Mouse (Mus musculus): ENCODE data around the gene Parg.
"Not testable (repeated sequence)": the region's sequence is repeated elsewhere in the genome, so short reads cannot be mapped to it uniquely, and the experiment has no call there.

The Parg gene

DNA sequence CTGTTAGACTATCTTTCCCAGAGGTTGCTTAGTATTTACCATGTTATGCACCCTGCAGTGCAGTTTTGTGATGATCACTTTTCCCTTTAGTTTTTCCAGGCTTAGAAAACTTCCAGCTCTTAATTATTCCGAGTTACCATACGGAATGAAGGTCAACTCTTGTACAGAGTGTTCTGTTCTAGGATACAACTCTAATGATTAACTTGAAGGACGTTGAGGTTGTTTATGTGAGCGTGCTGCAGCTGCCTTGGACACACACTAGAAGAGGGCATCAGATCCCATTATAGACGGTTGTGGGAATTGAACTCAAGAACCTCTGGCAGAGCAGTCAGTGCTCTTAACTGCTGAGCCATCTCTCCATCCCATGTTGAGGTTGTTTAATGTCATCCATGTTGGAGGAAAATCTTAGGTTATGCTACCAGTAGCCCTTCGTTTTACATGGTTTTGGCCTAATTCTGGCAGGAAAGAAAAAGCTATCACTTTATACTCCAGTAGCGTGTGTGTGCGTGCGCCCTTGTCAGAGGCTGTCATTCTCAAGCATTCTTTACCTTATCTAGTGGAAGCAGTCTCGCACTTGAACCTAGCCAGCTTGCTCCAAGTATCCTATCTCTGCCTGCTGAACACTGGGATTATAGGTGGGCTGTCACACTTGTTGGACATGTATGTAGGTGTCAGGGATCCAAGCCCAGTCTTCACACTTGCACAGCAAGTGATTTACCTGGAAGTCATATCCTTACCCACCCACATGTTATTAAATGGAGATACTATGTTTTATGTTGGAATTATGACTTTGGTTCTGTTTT is 22.2 kb upstream of the Parg start:
- DNase-seq: peak; percentile 62

DNA sequence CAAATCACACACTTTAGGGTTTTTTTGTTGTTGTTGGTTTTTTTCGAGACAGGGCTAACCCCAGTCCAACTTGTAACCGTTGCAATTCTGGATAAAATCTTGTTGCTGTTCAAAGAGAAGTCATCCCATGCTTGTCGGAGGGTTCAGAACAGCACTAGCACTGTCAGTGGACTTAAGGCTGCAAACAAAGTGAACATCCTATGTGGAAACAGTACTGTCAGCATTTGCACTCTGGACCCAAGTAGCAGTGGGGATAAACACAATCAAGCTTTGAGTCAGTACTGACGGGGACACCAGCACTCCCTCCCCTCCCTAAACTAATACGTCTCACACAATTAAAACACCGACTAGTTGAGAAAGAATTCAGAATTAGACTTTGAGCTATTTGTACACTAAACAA is 20.9 kb upstream of the Parg start:
- peak; percentile 55 for DNase-seq

DNA sequence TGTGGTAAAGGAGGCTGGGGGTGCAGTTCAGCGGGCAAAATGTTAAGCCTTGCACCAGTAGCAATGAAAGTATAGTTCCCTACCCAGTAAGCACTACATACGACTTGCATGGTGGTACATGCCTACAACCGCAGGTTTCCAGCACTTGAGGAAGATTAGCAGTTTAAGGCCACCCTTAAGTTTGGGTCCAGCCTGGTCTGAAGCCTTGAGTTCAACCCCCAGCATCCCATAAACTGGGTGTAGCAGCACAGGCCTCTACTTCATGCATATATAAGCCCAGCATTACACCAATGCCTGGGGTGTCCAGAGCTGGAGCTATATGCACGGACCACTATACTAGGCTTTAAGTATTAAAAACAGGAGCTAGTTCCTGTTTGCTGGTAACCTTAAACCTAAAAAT is 17.9 kb upstream of the Parg start:
- peak; percentile 80 for DNase-seq

DNA sequence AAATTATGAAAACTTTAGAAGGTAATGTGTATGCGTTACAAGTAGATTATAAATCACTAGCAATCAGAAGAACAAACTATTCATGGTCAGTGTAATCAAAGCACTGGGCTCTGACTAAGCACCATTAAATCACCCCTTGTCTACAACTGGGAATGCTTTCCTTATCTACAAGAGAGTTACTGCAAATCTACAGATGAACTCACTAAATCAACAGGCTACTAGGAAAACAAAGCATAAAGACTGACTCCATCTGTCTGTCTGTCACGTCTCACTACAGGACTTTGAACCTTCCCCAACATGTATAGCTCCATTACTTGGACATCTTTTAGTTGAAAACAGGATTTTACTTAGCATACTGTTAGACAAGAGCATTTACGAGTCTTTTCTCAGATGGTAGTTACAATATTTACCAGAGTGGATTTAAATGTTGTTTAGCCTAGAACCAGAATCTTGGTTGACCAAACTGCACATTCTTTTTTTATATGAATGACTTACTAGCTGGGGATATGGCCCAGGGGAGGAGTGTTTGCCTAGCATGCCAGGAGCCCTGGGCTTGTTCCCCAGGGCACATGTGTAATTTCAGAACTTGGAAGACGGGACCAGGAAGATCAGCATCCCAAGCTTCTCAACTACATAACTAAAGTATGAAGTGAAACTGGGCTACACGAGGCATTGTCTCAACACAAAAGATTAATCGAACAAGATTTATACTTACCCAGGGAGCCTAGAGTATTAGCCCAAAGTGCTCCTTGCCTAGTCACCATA is 10.9 kb upstream of the Parg start:
- peak; percentile 84 for DNase-seq

DNA sequence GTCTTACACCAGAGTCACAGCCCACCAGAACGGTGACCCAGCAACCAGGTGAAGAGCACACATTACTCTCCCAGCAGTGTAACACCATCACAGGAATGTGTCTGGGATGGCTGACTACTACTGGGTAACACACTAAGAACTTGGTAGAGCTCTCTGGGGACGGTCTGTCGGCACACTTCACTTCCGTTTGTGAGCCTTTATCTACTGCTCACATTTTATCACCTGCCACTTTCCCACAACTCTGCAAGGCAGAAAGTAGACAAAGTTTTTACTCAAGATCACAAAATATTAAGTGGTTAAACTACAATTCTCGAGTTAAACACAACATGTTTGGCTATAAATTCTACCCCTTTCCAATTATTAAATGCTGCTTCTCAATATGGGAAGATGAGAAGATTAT is 9.8 kb upstream of the Parg start:
- no peak for DNase-seq

DNA sequence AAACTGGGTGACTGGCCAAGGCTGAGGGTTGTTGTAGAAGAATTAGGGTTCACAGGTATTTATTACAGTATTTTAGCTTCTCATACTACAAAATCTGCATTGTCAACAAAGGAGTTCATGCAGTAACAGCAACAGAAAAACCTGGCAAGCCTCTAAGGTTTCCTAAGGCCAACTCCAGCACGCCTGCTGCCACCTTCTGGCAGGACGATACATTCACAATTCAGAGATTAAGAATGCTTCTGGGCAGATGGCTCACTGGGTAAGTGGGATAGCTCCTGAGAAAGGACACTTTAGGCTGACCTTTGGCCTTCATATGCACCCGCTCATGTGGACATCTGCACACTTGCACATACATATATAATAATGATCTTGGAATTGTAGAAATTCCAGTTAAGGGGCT is 9.3 kb upstream of the Parg start:
- no peak for DNase-seq

DNA sequence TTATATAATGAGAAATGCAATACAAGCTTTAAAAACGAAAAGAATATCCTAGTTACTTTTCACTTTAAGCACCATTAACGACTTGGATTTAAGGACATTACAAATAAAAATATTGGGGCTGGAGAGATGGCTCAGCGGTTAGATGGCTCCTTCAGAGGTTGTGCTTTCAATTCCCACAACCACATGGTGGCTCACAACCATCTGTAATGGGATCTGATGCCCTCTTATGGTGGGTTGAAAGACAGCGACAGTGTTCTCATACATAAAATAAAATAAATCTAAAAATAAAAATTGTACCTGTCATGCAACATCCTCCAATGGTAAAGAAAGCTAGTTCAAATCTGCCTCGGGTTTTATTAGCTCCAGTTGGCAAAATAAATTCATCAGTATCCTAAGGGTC is 8.2 kb upstream of the Parg start:
- not testable (repeated sequence) for DNase-seq

DNA sequence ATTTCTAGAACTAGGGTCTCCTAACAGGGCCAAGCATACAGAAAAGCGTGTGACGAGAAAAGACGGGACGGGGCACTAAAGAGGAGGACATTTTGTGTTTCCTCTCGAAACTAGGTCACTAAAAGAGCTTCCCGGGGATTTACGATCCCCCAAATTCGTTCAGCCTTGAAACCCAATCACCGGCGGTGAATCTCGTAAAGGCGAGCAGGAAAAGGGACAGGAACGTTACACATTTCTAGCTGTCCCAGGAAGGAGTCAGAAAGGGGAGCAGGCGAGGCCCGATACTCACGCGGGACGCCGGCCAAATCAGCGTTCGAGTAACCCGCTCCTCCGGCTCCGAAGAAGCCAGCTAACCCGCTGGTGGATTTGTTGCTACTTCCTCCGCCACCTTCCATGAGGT is 395 bp upstream of the Parg start:
- DNase-seq: no peak

DNA sequence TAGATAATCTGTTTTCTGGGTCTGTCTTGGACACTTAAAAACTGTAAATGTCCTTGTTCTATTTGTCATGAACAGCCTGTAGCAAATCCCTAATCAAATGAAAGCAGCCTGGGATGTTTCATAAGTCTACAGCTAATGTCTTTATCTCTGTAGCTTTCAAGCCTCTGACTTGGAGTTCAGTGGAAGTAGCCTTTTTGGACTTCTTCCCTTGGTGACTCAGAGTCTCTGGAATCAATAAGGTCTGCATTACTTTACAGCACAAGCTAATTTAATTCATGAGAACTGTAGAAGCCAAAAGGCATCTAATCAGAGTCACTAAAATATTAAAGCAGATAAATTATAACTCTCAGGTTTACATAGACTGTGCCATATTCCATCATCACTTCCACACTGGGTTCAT is 24.9 kb downstream of the Parg start:
- DNase-seq: no peak

DNA sequence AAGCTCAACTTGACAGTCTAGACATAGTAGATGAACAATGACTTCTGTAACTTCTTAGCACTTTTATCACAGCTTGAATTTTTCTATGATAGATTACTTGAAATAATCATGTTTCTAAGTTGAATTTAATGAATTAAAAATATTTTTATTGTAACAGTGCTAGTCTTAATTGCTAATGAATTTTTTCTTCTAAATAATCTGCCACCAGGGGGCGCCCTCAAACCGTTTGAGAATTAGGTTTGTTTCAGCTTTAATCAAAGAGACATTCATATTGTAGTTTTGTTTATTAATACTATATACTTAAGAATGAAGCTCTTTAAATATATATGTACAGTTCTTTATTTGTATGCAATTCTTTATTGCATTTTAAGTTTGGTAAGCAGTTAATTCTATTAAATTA is 27.2 kb downstream of the Parg start:
- DNase-seq: no peak

DNA sequence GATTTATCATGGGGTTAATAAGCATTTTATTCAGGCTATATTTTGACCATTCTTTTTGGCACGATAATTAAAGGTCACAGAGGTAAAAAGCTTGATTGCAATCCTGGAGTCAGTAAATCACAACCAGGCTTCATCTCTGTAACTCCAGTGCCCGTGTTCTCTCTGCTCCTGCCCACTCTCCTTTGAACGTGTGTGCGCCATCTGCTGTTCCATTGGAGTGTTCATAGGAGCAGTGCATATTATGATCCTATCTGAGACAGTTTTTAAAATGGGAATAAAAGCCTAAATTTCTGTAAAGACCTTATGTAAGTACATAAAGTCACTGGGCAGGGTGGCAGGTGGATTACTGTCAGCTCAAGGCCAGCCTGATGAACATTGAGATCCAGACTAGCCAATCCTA is 40.7 kb downstream of the Parg start:
- no peak for DNase-seq

DNA sequence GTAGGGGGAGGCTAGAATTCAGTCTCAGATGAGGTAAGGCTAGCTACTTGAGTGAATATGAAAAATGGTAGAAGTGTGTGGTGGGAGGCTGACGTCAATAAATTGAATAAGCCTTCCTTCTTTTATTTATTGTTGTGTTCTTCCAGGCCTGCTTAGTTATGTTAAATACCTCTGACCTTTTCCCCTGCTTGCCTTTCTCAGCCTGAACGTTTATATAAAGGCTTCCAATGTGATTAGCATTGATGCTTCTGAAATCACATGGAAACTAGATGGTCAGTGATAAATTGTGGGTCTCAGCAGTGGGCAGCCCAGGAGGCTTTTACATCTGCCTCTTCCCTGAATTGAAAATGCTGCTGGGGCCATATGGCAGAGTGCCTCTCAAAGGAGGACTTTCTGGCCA is 44.3 kb downstream of the Parg start:
- DNase-seq: no peak

DNA sequence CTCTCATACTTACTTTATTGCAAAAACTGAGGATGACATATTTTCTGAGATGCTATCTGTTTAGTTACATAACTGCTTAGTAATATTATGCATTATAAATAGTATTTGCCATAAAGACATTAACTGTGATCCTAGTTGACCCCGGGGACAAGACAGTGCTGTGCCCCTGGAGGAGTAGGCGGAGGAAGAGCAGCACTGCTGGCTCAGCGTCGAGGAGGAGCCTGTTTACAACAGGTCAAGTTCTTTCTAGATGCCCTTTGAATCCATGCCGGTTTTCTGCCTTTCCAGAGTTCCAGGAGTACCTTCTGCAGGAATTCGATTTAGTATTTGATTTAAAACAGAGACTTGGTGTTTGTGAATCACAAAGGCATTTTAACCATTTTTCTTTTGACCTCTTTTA is 47.9 kb downstream of the Parg start:
- DNase-seq: no peak

DNA sequence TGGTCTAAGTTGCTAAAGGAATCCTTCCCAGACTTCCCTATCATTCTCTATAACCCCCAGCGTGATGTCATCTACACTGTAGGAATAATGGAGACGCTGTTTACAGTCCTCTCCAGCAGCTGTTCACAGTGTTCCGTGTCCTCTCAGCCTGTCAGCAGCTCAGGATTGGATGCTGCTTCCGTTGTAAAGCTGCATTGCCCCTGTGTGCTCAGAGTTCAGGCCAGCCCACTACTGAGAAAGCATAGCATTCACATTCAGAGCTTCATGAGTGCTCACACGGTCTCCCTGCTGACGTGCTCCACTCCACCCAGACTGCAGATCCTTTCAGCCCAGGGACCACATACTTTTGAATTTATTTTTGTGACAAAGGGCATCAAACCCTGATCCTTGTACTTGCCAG is 59.1 kb downstream of the Parg start:
- no peak for DNase-seq

DNA sequence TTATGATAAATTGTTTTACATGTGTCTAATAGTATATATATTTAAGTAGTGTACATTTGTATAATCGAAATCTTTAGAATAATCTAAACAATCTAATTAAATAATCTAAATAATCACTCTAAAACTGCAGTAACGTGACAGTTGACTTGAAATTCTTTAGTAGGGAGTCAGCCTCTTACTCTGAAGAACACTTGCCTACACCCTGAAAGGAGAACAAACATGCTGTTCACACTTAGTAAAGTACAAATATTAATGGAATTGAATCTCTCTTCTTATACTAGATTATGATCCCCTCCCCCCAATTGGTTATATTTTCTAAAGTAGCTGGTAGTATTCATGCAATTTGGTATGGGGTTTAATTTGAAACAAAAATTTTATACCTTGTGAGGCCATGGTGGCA is 60.0 kb downstream of the Parg start:
- no peak for DNase-seq

DNA sequence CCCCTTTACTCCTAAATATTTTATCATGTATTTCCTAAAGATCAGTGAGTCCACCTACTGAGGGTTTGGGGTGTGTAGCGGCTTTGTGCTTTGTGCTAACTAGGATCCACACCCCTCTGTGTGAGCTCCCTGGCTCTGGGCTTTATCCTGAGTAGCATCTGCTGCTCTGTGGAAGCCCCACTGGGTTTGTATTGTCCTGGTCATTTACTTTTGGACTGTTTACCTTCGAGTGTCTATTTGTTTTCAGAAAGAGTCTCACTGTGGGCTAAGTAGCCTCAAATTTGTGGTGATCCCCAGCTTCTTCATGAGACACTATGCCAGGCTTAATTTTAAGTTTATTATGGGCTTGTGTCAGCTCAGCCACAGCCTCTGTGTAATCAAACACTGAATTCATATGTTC is 67.2 kb downstream of the Parg start:
- no peak for DNase-seq

DNA sequence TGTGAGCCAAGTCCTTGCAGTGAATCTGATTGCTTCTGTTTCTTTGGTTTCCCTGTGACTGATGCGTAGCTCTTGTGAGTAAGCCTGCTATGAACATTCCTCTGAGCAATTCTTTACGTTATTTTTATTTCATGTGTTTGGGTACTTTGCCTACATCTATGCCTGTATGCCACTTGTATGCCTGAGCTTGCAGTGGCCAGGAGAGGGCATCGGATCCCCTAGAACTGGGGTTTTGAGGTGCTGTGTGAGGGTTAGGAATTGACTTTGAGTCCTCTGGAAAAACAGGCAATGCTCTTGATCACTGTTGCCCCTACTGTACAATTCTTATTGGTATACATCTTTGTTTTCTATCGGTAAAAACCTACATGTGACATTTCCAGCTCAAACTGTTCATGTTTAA is 67.8 kb downstream of the Parg start:
- DNase-seq: no peak

DNA sequence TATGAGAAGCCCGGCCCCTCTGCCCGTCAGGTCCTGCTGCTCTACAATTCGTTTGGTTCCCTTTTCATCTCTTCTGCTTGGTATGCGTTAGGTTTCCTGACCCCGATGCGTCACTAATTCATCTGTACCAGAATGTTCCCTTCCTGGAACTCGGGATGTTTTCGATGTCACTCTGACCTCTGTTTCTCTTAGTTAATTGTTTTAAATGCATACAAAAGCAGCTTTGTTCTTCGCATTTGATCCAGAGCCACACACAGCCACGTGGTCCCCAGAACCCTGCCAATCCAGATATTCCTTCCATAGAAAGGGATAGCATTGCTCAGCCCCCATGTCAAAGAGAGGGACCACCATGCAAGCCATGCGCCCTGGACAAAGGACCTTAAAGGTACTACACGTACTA is 99.9 kb downstream of the Parg start:
- peak; percentile 45 for DNase-seq

DNA sequence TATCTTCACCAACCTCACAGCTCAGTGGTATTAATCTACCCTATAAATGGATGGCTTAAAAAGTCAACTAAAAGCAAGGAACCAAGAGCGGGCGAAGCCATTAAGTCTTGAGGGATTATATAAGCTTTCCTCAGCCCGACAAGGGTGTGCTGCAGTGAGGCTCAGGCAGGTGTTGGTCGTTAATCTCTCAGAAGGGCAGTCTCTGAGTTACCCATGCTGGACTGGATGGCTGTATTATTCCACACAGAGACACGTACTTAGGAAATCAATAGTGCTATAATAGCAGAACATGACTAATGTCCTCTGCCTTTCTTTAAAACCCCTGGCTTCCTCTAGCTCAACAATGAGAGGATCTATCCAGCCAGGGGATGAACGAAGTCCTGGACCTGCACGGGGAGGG is 100.7 kb downstream of the Parg start:
- peak; percentile 42 for DNase-seq

DNA sequence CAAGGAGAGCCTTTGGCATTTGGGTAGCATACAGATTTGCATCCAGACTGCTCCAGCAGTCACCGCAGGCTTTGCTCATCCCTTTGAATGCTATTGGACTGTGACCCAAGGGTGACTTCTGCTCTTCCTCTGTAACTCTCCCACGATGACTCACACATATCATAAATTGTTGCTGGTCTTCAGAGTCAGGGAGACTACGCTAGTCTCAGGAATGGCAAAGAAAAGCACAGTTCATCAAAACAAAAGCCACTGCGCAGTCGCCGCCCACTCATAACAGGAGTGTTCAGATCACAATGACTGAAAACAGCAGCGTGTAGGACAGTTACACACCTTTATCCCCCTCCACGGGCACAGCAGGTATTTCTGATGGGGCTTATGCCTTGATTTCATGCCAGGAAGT is 103.2 kb downstream of the Parg start:
- peak; percentile 75 for DNase-seq

DNA sequence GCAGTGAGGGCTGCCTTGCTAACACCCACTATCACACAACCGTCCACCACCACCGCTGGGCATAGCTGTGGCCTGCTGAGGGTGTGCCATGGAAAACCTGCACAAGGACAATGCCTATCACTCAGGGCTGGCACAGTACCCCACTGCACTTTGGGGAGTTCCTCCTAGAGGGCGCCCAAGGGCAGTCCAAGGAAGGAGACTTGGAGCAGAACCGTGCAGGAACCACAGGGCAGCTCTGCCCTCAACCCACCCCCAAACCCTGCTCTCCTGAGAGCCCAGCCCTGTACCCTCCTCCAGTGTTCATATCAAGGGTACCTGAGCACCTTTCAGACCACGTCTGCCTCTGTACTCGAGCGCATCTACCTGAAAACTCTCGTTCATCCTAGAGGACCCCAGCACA is 108.1 kb downstream of the Parg start:
- peak; percentile 86 for DNase-seq

DNA sequence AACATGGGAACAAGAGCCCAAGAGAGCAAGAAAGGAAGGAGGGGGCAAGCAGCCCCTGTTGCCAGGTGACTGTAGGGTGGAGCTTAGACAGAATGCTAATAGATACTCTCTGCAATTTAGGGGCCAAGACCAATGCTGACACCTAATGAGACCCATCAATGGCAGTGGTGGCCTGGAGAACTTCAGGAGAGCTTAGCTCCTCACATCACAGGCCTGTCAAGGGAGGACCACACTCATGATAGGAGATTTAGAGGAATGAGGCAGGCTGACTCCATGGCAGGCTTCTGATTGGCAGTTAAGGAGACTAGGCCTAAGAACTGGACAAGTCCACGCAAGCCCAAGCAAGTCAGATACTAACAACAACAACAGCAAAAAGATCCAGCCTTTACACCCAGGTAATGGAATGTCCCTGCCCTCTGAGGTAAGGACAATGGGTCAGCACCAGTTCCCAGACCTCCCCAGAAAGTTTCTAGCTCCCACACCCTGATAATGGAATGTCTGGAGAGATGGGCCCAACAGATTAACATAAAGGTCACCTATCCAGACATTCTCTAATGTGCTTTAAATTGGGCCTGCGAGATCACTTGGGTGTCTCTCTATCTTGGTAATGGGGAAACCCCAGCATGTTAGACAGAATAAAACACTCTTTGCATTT is 109.8 kb downstream of the Parg start:
- DNase-seq: peak; percentile 76

DNA sequence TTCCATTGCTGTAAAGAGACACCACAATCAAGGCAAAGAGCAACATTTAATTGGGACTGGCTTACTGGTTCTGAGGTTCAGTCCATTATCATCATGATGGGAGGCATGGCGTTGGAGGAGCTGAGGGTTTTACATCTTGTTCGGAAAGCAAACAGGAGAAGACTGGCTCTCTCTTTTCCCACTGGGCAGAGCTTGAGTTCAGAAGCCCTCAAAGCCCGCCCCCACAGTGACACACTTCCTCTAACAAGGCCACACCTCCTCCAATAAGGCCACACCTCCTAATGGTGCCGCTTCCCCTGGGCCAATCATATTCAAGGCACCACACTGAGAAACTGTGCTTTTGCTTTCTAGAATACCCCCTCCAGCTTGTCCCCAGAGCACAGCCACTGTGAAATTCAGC is 116.1 kb downstream of the Parg start:
- peak; percentile 49 for DNase-seq
